Mouse (Mus musculus) cerebral cortex, adult 2 months (tissue): ENCODE data around the gene Gal3st4.

Experiments
- WGBS: fragments of 180-500 bp; shearing (Covaris S2); methylation state at CpG from one replicate; pipeline ENCODE4 v1.1.7; 2018; 5-methylcytosine and 5-hydroxymethylcytosine counted together

Gene Gal3st4

GRCm38 (mm10) chr5:138272409-138272923, at the start of gene Gal3st4:
Gal3st4 (minus strand) TSS chr5:138272840.
- 18% methylated on average over 12 of the region's 12 CpGs for WGBS

- WGBS = 92% methylated on average over 3 of the region's 3 CpGs
Observed at GRCm38 (mm10) chr5:138312795-138313194, 40.2 kb upstream of the Gal3st4 start.

GRCm38 (mm10) chr5:138299613-138300012, 27.0 kb upstream of the Gal3st4 start:
- WGBS = 94% methylated on average over 2 of the region's 2 CpGs

GRCm38 (mm10) chr5:138291638-138292037, 19.0 kb upstream of the Gal3st4 start:
- 84% methylated on average over 1 of the region's 1 CpGs for WGBS

- WGBS = 78% methylated on average over 3 of the region's 3 CpGs
Observed at GRCm38 (mm10) chr5:138287861-138288260, 15.2 kb upstream of the Gal3st4 start.

GRCm38 (mm10) chr5:138283540-138283939, 10.9 kb upstream of the Gal3st4 start:
- WGBS = 79% methylated on average over 1 of the region's 1 CpGs

- WGBS = 77% methylated on average over 2 of the region's 2 CpGs
Observed at GRCm38 (mm10) chr5:138281798-138282197, 9.2 kb upstream of the Gal3st4 start.

GRCm38 (mm10) chr5:138280829-138281228, 8.2 kb upstream of the Gal3st4 start:
- WGBS = 94% methylated on average over 15 of the region's 15 CpGs

GRCm38 (mm10) chr5:138280425-138280768, 7.8 kb upstream of the Gal3st4 start:
- 21% methylated on average over 26 of the region's 26 CpGs for WGBS

GRCm38 (mm10) chr5:138279585-138280424, 7.2 kb upstream of the Gal3st4 start, which contains the start of the genes Gm43720, Gpc2 and Stag3:
Gm43720 (minus strand) TSS chr5:138279958.
Gpc2 (minus strand) TSS chr5:138280005.
Stag3 (plus strand) TSS chr5:138280240.
- under 1% methylated on average over 56 of the region's 56 CpGs for WGBS

- WGBS = 87% methylated on average over 7 of the region's 7 CpGs
Observed at GRCm38 (mm10) chr5:138277994-138278393, 5.4 kb upstream of the Gal3st4 start.

- WGBS = 31% methylated on average over 41 of the region's 41 CpGs
Observed at GRCm38 (mm10) chr5:138275216-138276050, 2.8 kb upstream of the Gal3st4 start.

GRCm38 (mm10) chr5:138274186-138274585, 1.5 kb upstream of the Gal3st4 start:
- WGBS = 81% methylated on average over 8 of the region's 8 CpGs

GRCm38 (mm10) chr5:138271232-138271631, 1.4 kb downstream of the Gal3st4 start:
- WGBS = 38% methylated on average over 3 of the region's 3 CpGs

GRCm38 (mm10) chr5:138268980-138269379, 3.7 kb downstream of the Gal3st4 start:
- 53% methylated on average over 4 of the region's 4 CpGs for WGBS

- WGBS = 98% methylated on average over 3 of the region's 3 CpGs
Observed at GRCm38 (mm10) chr5:138267114-138267513, 5.5 kb downstream of the Gal3st4 start.

GRCm38 (mm10) chr5:138265712-138266111, 6.9 kb downstream of the Gal3st4 start:
- WGBS = 95% methylated on average over 4 of the region's 4 CpGs

- 7% methylated on average over 6 of the region's 6 CpGs for WGBS
Observed at GRCm38 (mm10) chr5:138264207-138264578, 8.4 kb downstream of the Gal3st4 start.

- WGBS = under 1% methylated on average over 67 of the region's 71 CpGs
Observed at GRCm38 (mm10) chr5:138263260-138264206, 9.1 kb downstream of the Gal3st4 start, which contains the start of gene BC037034. BC037034 (minus strand) TSS chr5:138264033.

- 54% methylated on average over 18 of the region's 18 CpGs for WGBS
Observed at GRCm38 (mm10) chr5:138262582-138263240, 9.9 kb downstream of the Gal3st4 start.
